Mouse (Mus musculus): ENCODE results near the gene 9230104L09Rik.

- TF ChIP-seq CTCF (IDR thresholded peaks at IDR 0.05; ENCODE audit: low read depth, low read length) (no peak), POLR2AphosphoS5 (IDR thresholded peaks at IDR 0.05; ENCODE audit: insufficient replicate concordance, low read depth, low read length) (no peak)
These were observed 4.1 kb upstream of the 9230104L09Rik start for GRCm38 (mm10) chr2:148868959-148869358.
